Mouse (Mus musculus) forebrain, postnatal 0 days (tissue): ENCODE data around the gene Mab21l1. TPM values are rescaled to one million over a fixed set of nuclear protein-coding genes. Genes with fewer than 3 reads are reported as not detected.

ENCODE experiments used
- ATAC-seq: fragments of 200-750 bp; cut with Nextera tagmentation; 2 replicates; pipeline ENCODE4 v1.8.0; 2017; ENCODE audit warnings: mild to moderate bottlenecking, moderate library complexity
- DNase-seq: peaks from one replicate; pipeline ENCODE4 v3.0.0-alpha.2; 2015
- H3K27ac ChIP-seq: fragments of 300-500 bp; sonication (generic); 2 replicates; pipeline ENCODE4 v1.5.1; 2014; ENCODE audit warnings: low read depth, mild to moderate bottlenecking, antibody characterized with exemption, low read length, moderate library complexity, mixed read lengths
- H3K27me3 ChIP-seq: fragments of 300-500 bp; sonication (generic); 2 replicates; pipeline ENCODE4 v1.6.1; 2014; ENCODE audit warnings: mild to moderate bottlenecking, low read length, mixed read lengths; ENCODE audit not compliant: insufficient read depth
- H3K36me3 ChIP-seq: fragments of 300-500 bp; sonication (generic); 2 replicates; pipeline ENCODE4 v1.6.1; 2014; ENCODE audit warnings: mild to moderate bottlenecking, moderate library complexity; ENCODE audit not compliant: insufficient read depth
- H3K4me1 ChIP-seq: fragments of 300-500 bp; sonication (generic); 2 replicates; pipeline ENCODE4 v1.6.1; 2014; ENCODE audit warnings: antibody characterized with exemption; ENCODE audit not compliant: insufficient read depth
- H3K4me2 ChIP-seq: fragments of 300-500 bp; sonication (generic); 2 replicates; pipeline ENCODE4 v1.6.1; 2014; ENCODE audit warnings: low read depth, mild to moderate bottlenecking, moderate library complexity
- H3K4me3 ChIP-seq: fragments of 300-500 bp; sonication (generic); 2 replicates; pipeline ENCODE4 v1.5.1; 2014; ENCODE audit warnings: low read depth, low read length, mixed read lengths
- H3K9ac ChIP-seq: fragments of 300-500 bp; sonication (generic); 2 replicates; pipeline ENCODE4 v1.6.1; 2014; ENCODE audit warnings: mild to moderate bottlenecking
- H3K9me3 ChIP-seq: fragments of 300-500 bp; sonication (generic); 2 replicates; pipeline ENCODE4 v1.6.1; 2016; ENCODE audit warnings: low read length
- CTCF ChIP-seq: sonication (generic); IDR thresholded peaks from 2 replicates; pipeline ENCODE4 v1.5.1; 2016; ENCODE audit warnings: antibody characterized with exemption, control low read depth, low read depth
- WGBS: fragments of 180-500 bp; shearing (Covaris S2); extraction: QIAGEN DNeasy Blood & Tissue Kit; methylation state at CpG from one replicate; pipeline ENCODE4 v1.1.7; 2014; 5-methylcytosine and 5-hydroxymethylcytosine counted together
- polyA plus RNA-seq: library from polyadenylated mRNA; unstranded; fragments of >200 nt; fragmentation: Nextera tagmentation; extraction: Ambion mirVana; gene quantifications from 2 replicates; pipeline ENCODE4 v1.2.1, GENCODE M21; 2015
- total RNA-seq: library from RNA; depleted of rRNA; stranded (reverse); fragments of >200 nt; gene quantifications from 2 replicates; pipeline ENCODE4 v1.2.3, GENCODE M21; 2014

Mab21l1 gene
- total and polyA plus RNA-seq, 2 experiments from 2014 or later = 13.5 to 16.9 TPM

DNA sequence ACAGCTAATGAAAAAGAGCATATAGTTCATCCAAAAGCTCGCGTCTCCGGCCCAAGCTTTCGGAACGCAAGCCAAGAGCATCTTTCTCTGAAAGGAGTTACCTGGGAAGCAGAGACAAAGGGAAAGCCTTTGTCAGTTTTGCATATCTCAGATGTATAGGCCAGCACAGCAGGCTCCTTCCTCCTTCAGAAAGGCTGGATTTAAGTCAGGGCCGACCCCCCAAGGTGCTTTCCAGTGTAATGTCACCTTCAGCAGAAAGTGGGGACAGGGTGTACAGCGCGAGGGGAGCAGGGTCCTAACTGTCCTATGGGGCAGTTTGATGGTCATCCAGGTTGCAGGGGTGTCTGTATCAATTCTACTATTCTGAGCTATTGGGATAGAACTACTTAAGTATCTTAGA lies 18.7 kb upstream of the Mab21l1 start:
- H3K36me3 ChIP-seq = no peaks in the 10 kb centered on the region
- H3K27me3 ChIP-seq = no peaks in the 10 kb centered on the region
- WGBS = 42% methylated on average over 8 of the region's 8 CpGs
- H3K9ac ChIP-seq = no peak overlapping the region
- no peak for TF ChIP-seq CTCF
- no peak overlapping the region for H3K4me3 ChIP-seq
- H3K4me1 ChIP-seq = no peaks in the 10 kb centered on the region
- H3K27ac ChIP-seq = no peak overlapping the region
- no peaks in the 10 kb centered on the region for H3K9me3 ChIP-seq
- ATAC-seq (no peak), DNase-seq (no peak)
- no peak overlapping the region for H3K4me2 ChIP-seq

DNA sequence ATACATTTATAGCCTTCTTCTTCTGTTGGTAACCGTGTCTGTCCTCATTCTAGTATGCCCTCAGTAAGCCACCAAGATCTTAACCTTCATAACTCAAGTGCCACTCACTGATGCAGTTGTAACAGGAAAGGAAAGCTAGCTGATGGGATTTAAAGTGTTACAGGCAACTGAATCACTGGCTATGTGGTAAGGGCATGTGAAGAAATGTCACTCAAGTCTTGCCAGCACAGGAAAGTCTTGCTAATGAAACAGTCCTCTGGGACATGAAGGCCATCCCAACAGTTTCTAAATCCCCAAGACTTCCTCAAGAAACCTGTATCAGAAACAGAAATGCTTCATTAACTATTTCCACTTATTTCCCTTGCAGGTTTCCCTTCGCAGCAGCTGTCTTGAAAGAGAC lies 13.7 kb upstream of the Mab21l1 start:
- Histone ChIP-seq H3K36me3 (no peaks in the 10 kb centered on the region), H3K4me3 (no peak overlapping the region), H3K4me1 (no peaks in the 10 kb centered on the region), H3K27me3 (no peaks in the 10 kb centered on the region), H3K9ac (no peak overlapping the region), H3K4me2 (no peak overlapping the region), H3K27ac (no peak overlapping the region), H3K9me3 (no peaks in the 10 kb centered on the region)
- ATAC-seq (no peak), DNase-seq (no peak)
- TF ChIP-seq CTCF = no peak
- WGBS = 90% methylated on average over 2 of the region's 2 CpGs

DNA sequence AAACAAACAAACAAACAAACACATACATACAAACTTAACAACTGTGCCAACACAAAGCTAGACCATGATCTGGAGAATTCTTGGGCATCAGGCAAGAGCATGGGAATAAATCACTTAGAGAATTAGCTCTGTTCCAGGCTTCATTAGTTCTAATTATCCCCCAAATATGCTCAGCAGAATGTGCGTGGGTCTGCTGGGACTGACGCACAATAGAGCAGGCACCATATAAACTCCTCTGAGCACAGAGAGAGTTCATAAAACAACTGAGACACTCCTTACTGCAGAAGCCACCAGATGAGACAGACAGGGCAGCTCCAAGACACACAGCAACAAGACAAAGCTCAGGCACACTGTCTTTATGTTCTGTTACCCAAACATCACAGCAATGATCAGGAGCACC lies 13.0 kb upstream of the Mab21l1 start:
- no peaks in the 10 kb centered on the region for H3K27me3 ChIP-seq
- WGBS = 36% methylated on average over 2 of the region's 2 CpGs
- H3K9ac ChIP-seq = no peak overlapping the region
- no peak for TF ChIP-seq CTCF
- H3K4me2 ChIP-seq = no peak overlapping the region
- no peaks in the 10 kb centered on the region for H3K4me1 ChIP-seq
- H3K4me3 ChIP-seq = no peak overlapping the region
- no peak overlapping the region for H3K27ac ChIP-seq
- H3K36me3 ChIP-seq = no peaks in the 10 kb centered on the region
- no peak for ATAC-seq
- H3K9me3 ChIP-seq = no peaks in the 10 kb centered on the region
- no peak for DNase-seq

DNA sequence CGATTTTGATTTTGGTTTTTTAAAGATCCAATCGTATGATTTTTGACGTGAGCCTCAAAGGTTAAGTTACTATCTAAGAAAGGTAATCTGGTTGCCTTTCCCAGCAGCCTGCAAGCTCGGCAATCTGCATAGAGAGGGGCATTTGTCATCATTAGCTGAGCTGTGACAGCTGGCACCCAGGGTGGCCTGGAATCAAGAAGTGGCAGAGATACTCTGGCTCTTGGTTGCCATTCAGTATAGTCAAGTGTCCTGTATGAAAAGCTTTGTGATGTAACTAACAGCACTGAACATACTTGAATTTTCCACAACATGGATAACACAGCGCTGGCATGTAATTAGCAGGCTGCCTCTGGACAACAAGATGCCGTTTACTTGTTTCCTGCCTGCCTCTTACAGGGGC lies 8.1 kb upstream of the Mab21l1 start:
- 60% methylated on average over 6 of the region's 6 CpGs for WGBS
- no peak for DNase-seq
- TF ChIP-seq CTCF = no peak

DNA sequence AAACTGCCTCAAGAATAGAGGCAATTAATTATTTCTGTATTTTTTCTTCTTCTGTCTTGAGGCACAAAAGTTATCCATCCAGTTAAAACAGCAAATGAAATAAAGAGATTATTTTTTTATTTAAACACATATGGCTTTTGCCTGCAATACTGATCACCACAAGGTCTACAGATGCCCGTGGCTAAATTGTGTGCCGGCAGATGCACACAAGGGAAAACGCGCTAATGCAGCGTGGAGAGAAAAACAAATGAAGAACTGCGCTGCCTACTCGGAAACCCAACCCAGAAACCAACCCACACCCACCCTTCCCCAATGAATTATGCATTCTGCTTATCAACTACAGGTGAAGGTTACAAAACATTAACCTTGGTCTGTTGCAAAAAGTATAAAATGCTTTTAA lies 7.1 kb upstream of the Mab21l1 start:
- TF ChIP-seq CTCF = no peak
- H3K4me1 ChIP-seq = no peaks in the 10 kb centered on the region
- peaks cover 12% of the 10 kb centered on the region; the same call in 1 of the 2 replicates for H3K27me3 ChIP-seq
- ATAC-seq = no peak
- 62% methylated on average over 7 of the region's 7 CpGs for WGBS
- no peaks in the 10 kb centered on the region for H3K9me3 ChIP-seq
- H3K4me2 ChIP-seq = no peak overlapping the region
- no peak overlapping the region for H3K27ac ChIP-seq
- no peaks in the 10 kb centered on the region for H3K36me3 ChIP-seq
- no peak for DNase-seq
- H3K9ac ChIP-seq = no peak overlapping the region
- no peak overlapping the region for H3K4me3 ChIP-seq

More for the DNA sequence above, 8.1 kb upstream of the Mab21l1 start:
- Histone ChIP-seq H3K27me3 (peaks cover 10% of the 10 kb centered on the region; the same call in 1 of the 2 replicates), H3K4me3 (no peak overlapping the region), H3K9me3 (no peaks in the 10 kb centered on the region), H3K9ac (no peak overlapping the region), H3K27ac (no peak overlapping the region), H3K4me2 (no peak overlapping the region), H3K4me1 (no peaks in the 10 kb centered on the region), H3K36me3 (no peaks in the 10 kb centered on the region)
- ATAC-seq = peak; percentile 40; the same call in 1 of the 2 replicates

DNA sequence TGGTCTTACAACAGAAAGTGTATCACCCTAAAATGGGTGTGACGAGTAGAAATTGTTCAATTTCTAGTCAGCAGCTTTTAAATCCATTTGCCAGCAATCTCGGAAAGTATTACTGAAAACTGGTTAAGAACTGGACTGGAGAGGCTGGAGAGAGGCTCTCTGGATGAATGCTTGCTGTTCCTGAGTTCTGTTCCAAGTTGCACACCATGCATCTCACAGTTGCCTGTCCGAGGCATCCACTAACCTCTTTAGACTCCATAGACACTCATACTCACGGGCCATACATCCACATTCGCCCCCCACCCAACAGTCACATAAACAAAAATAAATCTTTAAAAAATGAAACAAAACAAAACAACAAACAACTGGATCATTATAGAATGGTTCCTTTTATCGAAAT lies 6.6 kb upstream of the Mab21l1 start:
- Histone ChIP-seq H3K36me3 (no peaks in the 10 kb centered on the region), H3K27me3 (peaks cover 12% of the 10 kb centered on the region; the same call in 1 of the 2 replicates), H3K9me3 (no peaks in the 10 kb centered on the region), H3K4me1 (no peaks in the 10 kb centered on the region), H3K27ac (no peak overlapping the region), H3K9ac (no peak overlapping the region), H3K4me3 (no peak overlapping the region), H3K4me2 (no peak overlapping the region)
- ATAC-seq = no peak
- DNase-seq = no peak
- TF ChIP-seq CTCF = no peak
- 88% methylated on average over 6 of the region's 6 CpGs for WGBS

DNA sequence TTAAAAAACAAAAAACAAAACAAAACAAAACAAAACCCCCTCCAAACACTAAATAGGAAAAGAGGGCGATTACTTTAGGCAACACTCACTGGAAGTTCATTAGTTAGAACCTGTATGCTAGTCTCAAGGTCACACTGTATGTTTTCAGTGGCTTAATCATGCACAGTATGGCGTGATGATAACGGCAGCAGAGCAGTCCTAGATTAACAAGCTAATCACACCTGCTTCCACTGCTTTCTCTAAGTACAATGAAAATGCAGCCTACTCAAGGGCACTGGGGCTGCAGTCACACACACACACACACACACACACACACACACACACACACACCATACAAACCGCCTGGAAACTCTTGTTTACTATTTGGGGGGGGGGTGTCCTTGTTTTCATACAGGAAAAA lies 4.8 kb upstream of the Mab21l1 start:
- 63% methylated on average over 4 of the region's 4 CpGs for WGBS
- no peak overlapping the region for H3K9ac ChIP-seq
- no peak for TF ChIP-seq CTCF
- H3K4me2 ChIP-seq = no peak overlapping the region
- peaks cover 24% of the 10 kb centered on the region; the same call in 1 of the 2 replicates for H3K27me3 ChIP-seq
- no peaks in the 10 kb centered on the region for H3K9me3 ChIP-seq
- no peak overlapping the region for H3K27ac ChIP-seq
- DNase-seq (no peak), ATAC-seq (no peak)
- no peaks in the 10 kb centered on the region for H3K4me1 ChIP-seq
- H3K36me3 ChIP-seq = no peaks in the 10 kb centered on the region
- no peak overlapping the region for H3K4me3 ChIP-seq
